Mouse (Mus musculus) layer of hippocampus, adult 9-11 months (tissue): ENCODE measurements at regions not wholly inside any gene's neighbourhood (a gene's known extent, or its start where the extent isn't known, plus 50 kb on each side); places are given as distances from the start of the nearest gene placed in this dataset.

Experiments
- DNase-seq: peaks from one replicate; pipeline ENCODE4 v3.0.0; 2022

- DNase-seq: no peak
Measured at GRCm38 (mm10) chr9:30021981-30022380, 59.0 kb upstream of the Ntm start.

- no peak for DNase-seq
Measured at GRCm38 (mm10) chr9:30025275-30025674, 62.3 kb upstream of the Ntm start.

GRCm38 (mm10) chr9:30026939-30027338, 64.0 kb upstream of the Ntm start:
- DNase-seq: no peak

- no peak for DNase-seq
Measured at GRCm38 (mm10) chr9:30040396-30040795, 77.5 kb upstream of the Ntm start.

- DNase-seq: no peak
Measured at GRCm38 (mm10) chr9:30064551-30064950, 101.6 kb upstream of the Ntm start.

- DNase-seq: no peak
Measured at GRCm38 (mm10) chr9:30067980-30068379, 105.0 kb upstream of the Ntm start.

GRCm38 (mm10) chr9:30075233-30075632, 112.3 kb upstream of the Ntm start:
- DNase-seq: no peak

- peak; percentile 31 for DNase-seq
Measured at GRCm38 (mm10) chr9:30076006-30076405, 113.1 kb upstream of the Ntm start.

- peak; percentile 15 for DNase-seq
Measured at GRCm38 (mm10) chr9:30076482-30076881, 113.5 kb upstream of the Ntm start.

GRCm38 (mm10) chr9:30101942-30102341, 139.0 kb upstream of the Ntm start:
- DNase-seq: no peak

- DNase-seq: no peak
Measured at GRCm38 (mm10) chr9:30122371-30122770, 159.4 kb upstream of the Ntm start.

GRCm38 (mm10) chr9:30129151-30129550, 166.2 kb upstream of the Ntm start:
- peak; percentile 24 for DNase-seq

GRCm38 (mm10) chr9:30131626-30132025, 168.7 kb upstream of the Ntm start:
- DNase-seq: no peak

GRCm38 (mm10) chr9:30134303-30134702, 171.4 kb upstream of the Ntm start:
- DNase-seq: peak; percentile 46

GRCm38 (mm10) chr9:30137611-30138287, 174.8 kb upstream of the Ntm start:
- peak; percentile 62 for DNase-seq

GRCm38 (mm10) chr9:30140188-30140587, 177.2 kb upstream of the Ntm start:
- DNase-seq: peak; percentile 66

GRCm38 (mm10) chr9:30141186-30141585, 178.2 kb upstream of the Ntm start:
- peak; percentile 23 for DNase-seq

- DNase-seq: no peak
Measured at GRCm38 (mm10) chr9:30142806-30143458, 180.0 kb upstream of the Ntm start.

- peak; percentile 14 for DNase-seq
Measured at GRCm38 (mm10) chr9:30149481-30150468, 186.8 kb upstream of the Ntm start.

- DNase-seq: no peak
Measured at GRCm38 (mm10) chr9:30151173-30151572, 188.2 kb upstream of the Ntm start.

- DNase-seq: no peak
Measured at GRCm38 (mm10) chr9:30166235-30166752, 203.4 kb upstream of the Ntm start.

GRCm38 (mm10) chr9:30167223-30167622, 204.3 kb upstream of the Ntm start:
- DNase-seq: no peak

GRCm38 (mm10) chr9:30174646-30175045, 211.7 kb upstream of the Ntm start:
- no peak for DNase-seq
